Mouse (Mus musculus): ENCODE data around the gene Ccdc57. TPM values are rescaled to one million over a fixed set of nuclear protein-coding genes. Genes with fewer than 3 reads are reported as not detected.

Ccdc57 gene
- polyA plus RNA-seq (2012; rRNA removed) (5.4 and 7.1 TPM in 2 replicates), polyA plus RNA-seq (2014; fragmentation: Nextera tagmentation; extraction: Ambion mirVana) (3.8 and 5.1 TPM in 2 replicates)

GRCm38 (mm10) chr11:120932564-120933398 is at the start of gene Ccdc57:
Ccdc57 (minus strand) TSS chr11:120932872.
- WGBS: 10% methylated on average over 44 of the region's 44 CpGs
- peak; percentile 95 for ATAC-seq (ENCODE audit: low FRiP score, low read depth)

DNA sequence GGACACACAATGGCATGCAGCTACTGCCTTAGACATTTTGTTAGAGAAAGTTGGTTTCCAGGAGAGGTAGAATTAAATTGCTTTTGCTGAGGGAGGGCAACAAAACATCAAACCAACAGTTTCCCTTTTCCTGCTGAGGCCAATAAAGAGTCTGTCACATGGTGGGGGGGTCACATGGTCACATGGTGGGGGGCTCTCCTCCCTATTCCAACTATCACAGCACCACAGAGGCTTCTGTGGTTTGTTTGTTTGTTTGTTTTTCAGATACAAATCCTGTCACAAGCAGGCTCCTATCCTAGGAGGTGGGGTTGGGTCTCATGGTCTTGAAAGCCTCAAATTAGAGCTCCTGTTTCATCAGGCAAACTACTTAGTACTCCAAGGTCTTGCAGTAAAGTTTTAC is 49.8 kb upstream of the Ccdc57 start:
- Histone ChIP-seq H3K9ac (ENCODE audit: low read depth, low read length, severe bottlenecking) (no peak overlapping the region), H3K9me3 (ENCODE audit: control insufficient read depth, low read length) (no peaks in the 10 kb centered on the region), H3K36me3 (ENCODE audit: control insufficient read depth, insufficient read depth, low read length) (peaks cover 85% of the 10 kb centered on the region), H3K4me2 (replicated peaks; ENCODE audit: low read depth, low read length, severe bottlenecking) (no peak overlapping the region), H3K27me3 (ENCODE audit: control insufficient read depth, insufficient read depth, low read length) (no peaks in the 10 kb centered on the region), H3K4me3 (replicated peaks; ENCODE audit: low read length) (no peak overlapping the region), H3K27ac (replicated peaks; ENCODE audit: low read depth, low read length) (no peak overlapping the region), H3K4me1 (ENCODE audit: control insufficient read depth, insufficient read depth, low read length) (no peaks in the 10 kb centered on the region)
- DNase-seq (ENCODE audit: low spot score) (no peak), ATAC-seq (ENCODE audit: low FRiP score, low read depth) (no peak)
- TF ChIP-seq POLR2A (IDR thresholded peaks at IDR 0.05; ENCODE audit: borderline replicate concordance, extremely low read depth, insufficient read depth, insufficient read length): no peak

More at GRCm38 (mm10) chr11:120932564-120933398, at the start of gene Ccdc57:
- no peaks in the 10 kb centered on the region for H3K9me3 ChIP-seq (ENCODE audit: control insufficient read depth, low read length)
- H3K4me1 ChIP-seq (ENCODE audit: control insufficient read depth, insufficient read depth, low read length): no peaks in the 10 kb centered on the region
- no peaks in the 10 kb centered on the region for H3K27me3 ChIP-seq (ENCODE audit: control insufficient read depth, insufficient read depth, low read length)
- H3K4me2 ChIP-seq (replicated peaks; ENCODE audit: low read depth, low read length, severe bottlenecking): peak within 1 kb of the TSS; percentile 69
- H3K4me3 ChIP-seq (replicated peaks; ENCODE audit: low read length): peak within 1 kb of the TSS; percentile 70
- peak within 1 kb of the TSS; percentile 62 for H3K9ac ChIP-seq (ENCODE audit: low read depth, low read length, severe bottlenecking)
- no peak for TF ChIP-seq POLR2A (IDR thresholded peaks at IDR 0.05; ENCODE audit: borderline replicate concordance, extremely low read depth, insufficient read depth, insufficient read length)
- DNase-seq (ENCODE audit: low spot score): peak; percentile 87
- H3K36me3 ChIP-seq (ENCODE audit: control insufficient read depth, insufficient read depth, low read length): no peaks in the 10 kb centered on the region
- no peak within 1 kb of the TSS for H3K27ac ChIP-seq (replicated peaks; ENCODE audit: low read depth, low read length)

- Histone ChIP-seq H3K9me3 (ENCODE audit: control insufficient read depth, low read length) (no peaks in the 10 kb centered on the region), H3K4me2 (replicated peaks; ENCODE audit: low read depth, low read length, severe bottlenecking) (no peak overlapping the region), H3K27ac (replicated peaks; ENCODE audit: low read depth, low read length) (no peak overlapping the region), H3K27me3 (ENCODE audit: control insufficient read depth, insufficient read depth, low read length) (no peaks in the 10 kb centered on the region), H3K4me3 (replicated peaks; ENCODE audit: low read length) (no peak overlapping the region), H3K4me1 (ENCODE audit: control insufficient read depth, insufficient read depth, low read length) (no peaks in the 10 kb centered on the region), H3K9ac (ENCODE audit: low read depth, low read length, severe bottlenecking) (no peak overlapping the region), H3K36me3 (ENCODE audit: control insufficient read depth, insufficient read depth, low read length) (peaks cover 89% of the 10 kb centered on the region)
- 92% methylated on average over 4 of the region's 4 CpGs for WGBS
- no peak for ATAC-seq (ENCODE audit: low FRiP score, low read depth)
- TF ChIP-seq POLR2A (IDR thresholded peaks at IDR 0.05; ENCODE audit: borderline replicate concordance, extremely low read depth, insufficient read depth, insufficient read length): no peak
- DNase-seq (ENCODE audit: low spot score): no peak
Measured at GRCm38 (mm10) chr11:120981661-120982060, 49.0 kb upstream of the Ccdc57 start.

DNA sequence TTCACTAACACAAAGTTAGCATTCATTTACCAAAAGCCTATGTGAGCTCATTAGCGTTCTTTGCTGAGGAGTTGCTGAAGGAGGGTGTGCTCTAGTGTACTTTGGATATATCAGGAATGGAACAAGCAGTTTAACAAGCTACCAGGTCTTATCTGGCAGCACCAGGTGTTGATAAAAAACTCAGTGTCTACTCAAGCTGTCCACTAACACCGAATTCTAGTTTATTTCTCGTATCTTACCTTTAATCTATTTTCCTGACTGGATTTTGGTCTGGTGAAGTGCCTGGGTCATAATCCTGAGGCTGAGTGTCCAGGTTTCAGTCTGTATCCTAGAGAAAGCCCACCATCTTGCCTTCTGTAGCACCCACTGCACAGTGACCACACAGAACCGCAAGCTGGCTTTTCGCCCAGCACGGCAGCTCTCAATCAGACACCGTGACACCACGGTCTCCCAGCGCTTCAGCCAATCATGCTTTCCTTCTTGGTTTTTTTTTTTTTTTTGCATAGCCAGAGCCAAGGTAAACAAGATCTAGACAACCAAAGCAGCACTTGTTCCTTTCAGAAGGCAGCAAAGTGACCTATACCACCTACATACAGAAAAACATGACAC is 47.9 kb upstream of the Ccdc57 start:
- ATAC-seq (ENCODE audit: low FRiP score, low read depth) (no peak), DNase-seq (ENCODE audit: low spot score) (no peak)
- H3K4me2 ChIP-seq (replicated peaks; ENCODE audit: low read depth, low read length, severe bottlenecking): no peak overlapping the region
- 86% methylated on average over 9 of the region's 9 CpGs for WGBS
- no peak overlapping the region for H3K27ac ChIP-seq (replicated peaks; ENCODE audit: low read depth, low read length)
- peaks cover 87% of the 10 kb centered on the region for H3K36me3 ChIP-seq (ENCODE audit: control insufficient read depth, insufficient read depth, low read length)
- H3K4me1 ChIP-seq (ENCODE audit: control insufficient read depth, insufficient read depth, low read length): no peaks in the 10 kb centered on the region
- no peak for TF ChIP-seq POLR2A (IDR thresholded peaks at IDR 0.05; ENCODE audit: borderline replicate concordance, extremely low read depth, insufficient read depth, insufficient read length)
- no peak overlapping the region for H3K9ac ChIP-seq (ENCODE audit: low read depth, low read length, severe bottlenecking)
- H3K9me3 ChIP-seq (ENCODE audit: control insufficient read depth, low read length): no peaks in the 10 kb centered on the region
- no peak overlapping the region for H3K4me3 ChIP-seq (replicated peaks; ENCODE audit: low read length)
- H3K27me3 ChIP-seq (ENCODE audit: control insufficient read depth, insufficient read depth, low read length): no peaks in the 10 kb centered on the region

DNA sequence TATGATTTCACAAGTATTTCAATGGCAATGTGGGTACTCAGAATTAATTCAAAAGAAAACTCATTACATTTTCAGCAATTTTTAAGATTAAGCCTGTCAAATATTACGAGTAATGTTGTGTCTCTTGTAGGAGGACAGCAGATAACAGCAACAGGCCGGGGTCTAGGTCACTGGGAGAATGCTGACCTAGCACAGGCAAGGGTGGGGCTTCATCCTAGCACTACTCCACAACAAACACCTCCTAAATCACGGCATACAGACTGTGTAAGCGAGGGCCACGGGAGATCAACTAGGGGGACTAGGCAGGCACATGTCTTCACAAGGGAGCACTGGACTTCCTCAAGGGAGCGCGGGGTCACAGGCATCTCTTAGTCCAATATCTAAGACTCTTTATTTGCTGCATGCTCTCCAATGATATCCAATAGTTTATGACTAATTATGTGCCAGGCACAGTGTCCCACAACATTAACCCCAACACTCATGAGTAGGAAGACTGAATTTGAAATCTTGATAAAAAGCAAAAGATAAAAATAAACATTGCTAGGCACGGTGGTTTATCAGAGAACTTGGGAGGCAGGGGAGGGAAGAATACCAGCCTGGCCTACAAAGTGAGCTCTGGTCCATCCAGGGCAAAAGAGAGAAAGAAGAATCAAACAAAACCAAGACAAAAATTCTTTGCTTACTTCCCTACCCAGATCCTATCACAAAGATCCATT is 47.2 kb upstream of the Ccdc57 start:
- Histone ChIP-seq H3K27me3 (ENCODE audit: control insufficient read depth, insufficient read depth, low read length) (no peaks in the 10 kb centered on the region), H3K27ac (replicated peaks; ENCODE audit: low read depth, low read length) (no peak overlapping the region), H3K36me3 (ENCODE audit: control insufficient read depth, insufficient read depth, low read length) (peaks cover 88% of the 10 kb centered on the region), H3K9ac (ENCODE audit: low read depth, low read length, severe bottlenecking) (no peak overlapping the region), H3K4me1 (ENCODE audit: control insufficient read depth, insufficient read depth, low read length) (no peaks in the 10 kb centered on the region), H3K4me2 (replicated peaks; ENCODE audit: low read depth, low read length, severe bottlenecking) (no peak overlapping the region), H3K9me3 (ENCODE audit: control insufficient read depth, low read length) (no peaks in the 10 kb centered on the region), H3K4me3 (replicated peaks; ENCODE audit: low read length) (no peak overlapping the region)
- no peak for DNase-seq (ENCODE audit: low spot score)
- WGBS: 84% methylated on average over 8 of the region's 8 CpGs
- no peak for TF ChIP-seq POLR2A (IDR thresholded peaks at IDR 0.05; ENCODE audit: borderline replicate concordance, extremely low read depth, insufficient read depth, insufficient read length)
- no peak for ATAC-seq (ENCODE audit: low FRiP score, low read depth)
